Mouse (Mus musculus) spleen, postnatal 4 days (tissue): Measurements from ENCODE around the gene Tigar.

Experiments used
- DNase-seq, 2 experiments: peaks; one replicate each; pipeline ENCODE4 v3.0.0; 2022; ENCODE audit warnings: low spot score in 2 of 2

The Tigar gene

DNA sequence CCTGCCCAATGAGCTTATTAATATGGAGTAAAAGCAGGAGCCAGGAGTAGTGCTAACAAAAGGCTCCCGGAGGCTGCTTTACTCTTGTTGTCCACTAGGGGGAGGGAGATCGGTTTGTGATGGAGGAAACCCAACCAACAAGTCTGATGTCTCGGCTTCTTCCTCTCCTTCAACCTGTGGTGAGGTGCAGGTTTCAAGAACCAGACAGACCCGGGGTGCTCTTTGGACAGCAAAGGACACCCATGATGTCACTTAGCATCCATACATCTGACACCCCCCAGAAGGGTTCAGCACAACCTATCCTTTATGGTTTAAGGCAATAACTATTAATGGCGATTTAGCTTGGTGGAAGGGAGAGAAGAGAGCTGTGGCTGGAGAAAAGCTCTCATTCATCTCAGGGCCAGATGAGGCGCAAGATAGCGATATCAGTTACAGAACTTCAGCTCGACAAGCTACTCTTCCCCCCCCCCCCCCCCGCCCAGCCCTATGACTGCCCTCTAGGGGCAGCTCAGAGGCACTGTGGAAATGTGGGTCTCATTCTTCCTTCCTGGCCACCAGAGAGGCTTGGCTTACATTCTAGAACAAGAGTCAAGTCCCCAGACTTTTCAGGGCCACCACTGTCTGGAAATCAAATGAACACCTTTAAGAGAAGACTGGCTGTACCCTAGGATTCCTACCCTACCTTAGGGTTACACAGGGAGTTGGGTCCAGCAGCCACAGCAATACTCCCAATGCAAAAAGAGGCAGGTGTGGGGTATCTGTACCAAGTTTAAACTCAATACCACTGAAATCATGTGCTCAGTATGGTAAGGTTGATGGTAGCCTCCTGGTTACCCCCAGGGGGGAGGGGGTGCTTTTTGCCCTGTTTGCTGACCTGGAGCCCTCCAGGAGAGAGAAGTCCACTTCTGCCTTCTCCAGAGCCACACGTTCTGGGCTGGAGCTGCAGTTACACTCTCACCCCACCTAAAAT lies 33.1 kb upstream of the Tigar start:
- peak; percentile 54 to 80 for DNase-seq

DNA sequence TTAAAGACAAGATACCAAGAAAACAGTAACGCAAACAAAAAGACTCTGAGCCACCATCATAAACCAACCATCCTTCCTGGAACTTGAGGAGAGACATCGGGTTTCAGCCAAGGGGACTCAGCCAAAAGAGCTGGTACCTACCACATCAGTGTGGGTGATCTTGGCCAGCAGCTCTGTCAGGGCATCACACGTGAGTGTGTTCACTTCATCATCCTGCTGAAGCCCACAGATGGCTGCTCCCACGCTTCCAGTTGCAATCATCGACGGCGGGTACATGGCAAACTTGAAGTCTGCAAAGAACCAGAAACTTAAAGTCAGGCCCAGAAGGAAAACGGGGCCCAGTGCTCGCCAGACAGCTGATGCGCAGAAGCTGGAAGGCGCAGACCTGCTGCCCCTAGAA lies 29.6 kb upstream of the Tigar start:
- DNase-seq = no peak

DNA sequence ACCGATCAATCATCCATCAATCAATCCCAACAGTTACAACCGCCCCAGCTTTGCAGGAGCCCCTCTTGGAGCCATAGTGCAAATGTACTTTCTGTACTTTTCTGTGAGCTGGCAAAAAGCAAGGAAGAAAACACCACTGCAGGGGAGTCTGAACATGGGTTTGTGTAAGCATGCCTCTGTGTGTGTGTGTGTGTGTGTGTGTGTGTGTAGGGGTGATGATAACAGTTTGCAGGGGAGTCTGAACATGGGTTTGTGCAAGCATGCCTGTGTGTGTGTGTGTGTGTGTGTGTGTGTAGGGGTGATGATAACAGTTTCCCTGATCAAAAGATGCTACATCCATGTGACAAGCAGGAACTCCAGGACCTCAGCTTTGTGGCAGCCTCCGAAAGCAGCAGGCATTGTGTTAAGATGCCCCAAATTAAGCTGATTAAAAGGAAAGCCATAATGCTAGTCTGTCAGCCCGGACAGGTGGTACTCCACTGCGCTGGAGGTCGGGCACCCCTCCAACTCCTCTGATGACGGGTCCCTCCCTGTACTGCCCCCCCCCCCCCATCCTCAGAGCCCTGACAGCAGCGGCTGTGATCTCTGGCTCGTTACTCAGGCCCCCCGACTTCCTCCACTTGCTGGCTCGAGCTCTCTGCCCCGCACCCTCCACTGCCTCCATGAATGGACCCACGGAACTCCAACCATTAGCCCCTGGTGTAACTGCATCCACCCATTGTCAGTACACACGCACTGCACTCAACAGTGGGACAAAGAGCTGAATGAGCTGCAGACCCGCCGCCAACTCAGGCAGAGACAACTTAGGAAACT lies 24.3 kb upstream of the Tigar start:
- no peak for DNase-seq

DNA sequence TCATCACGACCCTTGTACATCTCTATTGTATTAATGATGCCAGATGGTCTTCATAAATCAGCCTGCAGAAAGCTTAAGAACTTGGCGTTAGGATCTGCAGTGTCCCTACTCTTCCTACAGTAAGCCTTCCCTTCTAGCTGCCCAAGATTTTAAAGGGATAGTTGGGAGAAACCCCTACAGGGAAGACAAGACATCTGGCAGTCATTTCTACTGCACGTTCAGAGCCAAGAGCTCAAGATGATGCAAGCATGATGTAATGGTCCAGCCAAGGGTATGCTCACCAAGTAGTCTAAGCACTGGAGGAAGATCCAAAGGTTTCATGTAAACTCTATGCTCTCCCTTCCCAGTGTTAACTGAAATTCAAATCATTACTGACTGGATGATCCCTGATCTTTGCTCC lies 23.4 kb upstream of the Tigar start:
- no peak for DNase-seq

DNA sequence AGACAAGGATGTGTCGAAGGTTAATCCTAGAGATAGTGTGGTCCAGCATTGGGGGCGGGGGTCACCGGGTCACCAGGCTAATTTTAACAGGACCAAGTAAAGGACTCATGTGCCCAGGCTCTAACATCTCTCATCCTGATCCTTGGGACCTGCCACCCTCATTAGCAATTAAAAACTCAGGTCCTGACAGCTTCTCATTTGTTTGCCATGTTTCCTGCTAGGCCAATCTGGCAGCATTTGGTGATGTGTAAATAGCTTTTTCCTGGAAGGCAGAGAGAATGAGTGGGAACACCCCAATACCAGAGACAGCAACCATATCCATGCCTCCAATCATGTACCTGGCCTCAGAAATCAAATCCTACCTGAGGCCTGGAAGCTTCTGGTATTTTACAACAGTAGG lies 22.6 kb upstream of the Tigar start:
- no peak for DNase-seq

DNA sequence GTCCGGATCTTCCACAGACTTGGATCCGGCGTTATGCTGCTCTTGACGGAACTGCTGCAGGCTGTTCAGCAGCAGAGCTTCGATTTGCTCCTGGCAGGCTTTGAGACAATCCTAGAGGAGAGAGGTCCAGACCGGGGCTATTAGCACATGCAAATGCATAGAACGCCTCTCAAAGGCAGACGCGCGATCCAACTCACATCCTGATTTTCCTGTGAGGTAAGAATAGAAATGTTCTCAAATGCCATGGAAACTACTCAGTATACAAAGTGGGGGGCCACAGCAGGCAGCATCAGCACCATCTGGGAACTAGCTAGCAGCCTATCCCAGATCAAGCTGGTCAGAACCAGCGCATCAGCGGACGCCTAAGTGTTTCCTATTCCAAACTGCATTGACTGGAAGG lies 21.0 kb upstream of the Tigar start:
- DNase-seq = no peak

DNA sequence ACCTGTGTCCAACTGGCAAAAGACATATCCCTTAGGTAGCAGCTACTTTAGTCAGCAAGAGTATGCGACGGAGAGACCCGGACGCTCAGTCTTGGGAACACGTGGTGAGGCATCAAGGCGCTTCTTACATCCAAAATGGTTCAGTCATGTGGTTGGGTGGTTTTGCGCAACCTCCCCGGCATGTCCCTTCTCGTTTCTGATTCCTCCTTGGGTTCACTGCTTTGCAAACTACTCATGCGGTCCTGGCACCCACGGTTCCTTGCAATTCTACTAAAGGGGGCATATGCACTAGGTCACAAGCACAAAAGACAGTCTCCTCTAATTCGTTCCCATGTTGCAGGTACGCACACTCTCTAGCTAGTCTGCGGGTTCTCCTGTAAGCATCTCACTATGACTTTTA lies 20.3 kb upstream of the Tigar start:
- DNase-seq = no peak

DNA sequence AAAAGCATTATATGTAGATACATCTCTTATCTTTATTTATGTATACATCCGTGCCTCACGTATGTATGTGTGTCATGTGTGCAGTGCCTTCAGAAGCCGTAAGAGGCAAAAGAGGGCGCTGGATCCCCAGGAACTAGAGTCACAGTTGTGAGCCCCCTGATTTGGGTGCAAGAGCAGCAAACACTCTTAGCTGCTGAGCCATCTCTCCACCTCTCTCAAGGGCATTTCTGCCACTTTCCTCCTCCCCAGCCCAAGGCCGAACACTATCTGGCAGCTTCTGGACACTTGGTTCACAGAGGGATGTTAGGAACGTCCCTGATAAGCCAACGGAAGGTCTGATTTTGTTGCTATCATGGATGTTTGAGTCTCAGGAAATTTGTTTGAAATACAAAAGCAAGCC lies 14.1 kb upstream of the Tigar start:
- no peak for DNase-seq

DNA sequence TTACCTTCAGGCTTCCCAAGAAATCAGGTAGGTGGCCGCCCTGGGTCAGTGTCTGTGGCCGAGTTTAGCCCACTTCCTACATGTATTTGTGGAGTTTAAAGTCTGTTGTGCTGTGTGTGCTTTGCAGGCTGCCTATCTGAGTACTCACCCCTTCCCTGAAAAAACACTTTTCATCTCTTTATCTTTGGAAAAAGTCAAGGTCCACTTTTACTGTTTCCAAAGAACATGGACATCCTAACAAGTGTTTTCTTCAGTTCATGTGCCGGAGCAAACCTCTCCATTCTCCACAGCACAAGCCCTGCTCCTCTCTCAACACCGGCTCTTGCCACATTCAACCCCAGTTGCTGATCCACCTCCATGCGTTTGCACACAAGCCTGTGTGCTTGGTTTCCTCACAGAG lies 13.6 kb upstream of the Tigar start:
- no peak for DNase-seq

DNA sequence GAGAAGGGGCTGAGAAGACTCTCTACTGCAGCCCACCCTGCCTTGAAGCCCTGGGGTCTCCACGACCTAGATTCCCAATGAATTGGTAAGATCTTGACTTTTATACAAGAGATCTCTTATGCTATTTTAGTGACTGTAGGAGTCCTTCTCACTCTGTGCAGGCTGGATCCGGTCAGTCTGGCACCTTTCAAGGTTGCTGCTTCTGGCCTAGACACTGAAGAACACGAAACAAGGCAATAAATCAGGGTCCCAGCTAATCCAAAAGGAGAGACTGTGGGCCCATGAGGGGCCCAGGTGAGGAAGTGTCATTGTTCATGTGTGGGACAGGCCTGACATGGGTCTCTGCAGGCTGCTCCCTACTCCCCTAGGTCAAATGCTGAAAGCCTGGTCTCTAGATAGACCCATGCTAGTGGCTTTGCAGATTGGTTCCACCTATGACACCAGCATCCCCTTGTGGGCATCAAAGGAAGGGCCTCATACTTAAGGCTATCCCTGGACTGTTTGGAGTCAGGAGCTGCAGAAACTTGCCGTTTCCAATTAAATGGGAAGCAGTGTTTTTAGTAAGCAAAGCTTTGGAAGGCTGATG lies 13.0 kb upstream of the Tigar start:
- DNase-seq = no peak

DNA sequence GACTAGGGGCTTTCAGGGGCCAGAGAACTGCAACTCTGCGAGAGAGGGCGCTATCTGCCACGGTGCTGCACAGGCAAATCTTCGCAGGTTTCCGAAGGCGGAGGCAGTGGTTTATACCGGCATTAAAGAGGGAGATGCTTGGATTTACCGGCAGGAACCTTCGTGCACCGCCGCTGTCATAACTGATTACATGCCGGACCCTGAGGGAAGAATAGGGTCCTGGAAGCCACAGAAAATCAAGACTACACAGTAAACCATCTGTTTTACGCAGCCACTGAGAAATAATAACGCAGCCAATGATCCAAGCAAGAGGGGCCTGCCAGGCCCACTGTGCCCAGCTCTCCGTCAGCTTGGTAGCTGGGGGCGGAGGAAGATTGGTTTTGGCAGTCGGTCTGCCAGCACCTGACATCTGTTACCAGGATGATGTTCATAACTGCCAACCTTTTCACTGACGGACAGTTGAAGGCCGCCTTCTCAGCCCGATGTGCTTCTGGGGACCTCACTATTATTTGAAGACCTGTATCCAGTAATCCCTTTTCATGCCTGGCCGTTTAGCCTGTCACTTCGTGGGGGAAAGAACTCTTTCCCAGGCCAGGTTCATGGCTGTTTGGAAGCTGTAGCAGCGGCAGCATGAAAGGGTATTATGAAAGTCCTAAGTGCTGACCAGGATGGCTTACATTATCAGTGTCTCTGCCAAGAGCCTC lies 5.5 kb upstream of the Tigar start:
- no peak for DNase-seq

DNA sequence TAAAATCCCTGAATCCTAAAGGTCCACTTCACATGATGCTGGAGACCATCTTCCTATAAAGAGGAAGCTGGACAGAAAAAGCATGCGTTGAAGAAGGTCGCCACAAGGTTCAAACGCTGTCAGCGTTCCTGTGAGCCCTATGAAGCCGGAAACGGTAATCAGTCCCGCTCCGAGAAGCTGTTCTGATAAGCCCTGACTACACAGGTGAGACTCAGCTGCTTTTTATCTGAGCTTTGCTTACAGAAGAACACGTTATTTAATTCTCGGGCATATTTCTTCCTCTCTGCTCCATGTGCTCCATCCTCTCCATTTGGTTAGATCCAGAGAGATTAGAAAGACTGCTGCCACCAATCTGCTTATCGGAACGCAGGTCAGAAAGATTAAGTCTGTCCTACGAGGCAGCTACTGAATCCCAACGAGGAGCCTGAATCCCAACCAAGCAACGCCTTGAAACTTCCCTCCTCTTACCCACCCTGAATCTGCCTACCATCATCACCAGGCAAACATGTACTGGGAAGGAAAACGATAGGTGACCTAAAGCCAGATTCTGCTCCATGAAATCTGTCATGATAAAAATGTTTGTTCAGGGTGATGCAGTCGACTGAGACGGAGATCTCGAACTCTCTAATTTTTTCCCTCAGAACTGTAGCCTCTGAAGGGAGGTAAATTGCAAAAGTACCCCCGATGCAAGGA lies 843 bp downstream of the Tigar start:
- no peak for DNase-seq

DNA sequence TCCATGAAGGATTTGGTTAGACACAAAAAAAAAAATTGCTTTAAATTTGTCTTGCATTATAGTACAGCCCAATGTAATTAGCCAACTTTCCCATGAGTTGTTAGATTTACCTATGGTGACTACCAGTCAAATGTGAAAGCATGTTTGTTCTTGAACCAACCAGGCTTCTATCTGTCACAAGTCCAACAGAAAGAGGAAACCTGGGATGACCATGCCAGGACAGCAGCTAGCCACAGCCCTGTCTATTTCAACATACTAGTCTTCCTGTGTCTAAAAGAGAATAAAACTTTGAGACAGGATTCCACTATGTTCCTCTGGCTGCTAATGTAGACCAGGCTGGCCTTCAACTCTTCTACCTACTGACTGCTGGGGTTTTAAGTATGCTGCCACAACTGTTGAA lies 1.9 kb downstream of the Tigar start:
- DNase-seq = no peak

DNA sequence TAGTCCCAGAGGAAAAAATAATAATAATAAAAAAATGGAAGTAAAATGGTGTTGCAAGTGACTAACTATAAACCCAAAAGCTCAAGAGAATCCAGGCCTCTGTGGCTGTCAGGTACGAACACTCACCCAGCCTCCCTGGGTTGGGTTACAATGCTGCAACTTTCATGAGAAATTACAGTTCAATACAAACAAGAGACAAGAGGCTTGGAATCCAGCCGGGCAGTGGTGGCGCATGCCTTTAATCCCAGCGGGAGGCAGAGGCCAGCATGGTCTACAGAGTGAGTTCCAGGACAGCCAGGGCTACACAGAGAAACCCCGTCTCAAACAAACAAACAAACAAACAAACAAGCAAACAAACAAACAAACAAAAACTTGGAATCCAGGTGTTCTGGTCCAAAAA lies 2.6 kb downstream of the Tigar start:
- no peak for DNase-seq

DNA sequence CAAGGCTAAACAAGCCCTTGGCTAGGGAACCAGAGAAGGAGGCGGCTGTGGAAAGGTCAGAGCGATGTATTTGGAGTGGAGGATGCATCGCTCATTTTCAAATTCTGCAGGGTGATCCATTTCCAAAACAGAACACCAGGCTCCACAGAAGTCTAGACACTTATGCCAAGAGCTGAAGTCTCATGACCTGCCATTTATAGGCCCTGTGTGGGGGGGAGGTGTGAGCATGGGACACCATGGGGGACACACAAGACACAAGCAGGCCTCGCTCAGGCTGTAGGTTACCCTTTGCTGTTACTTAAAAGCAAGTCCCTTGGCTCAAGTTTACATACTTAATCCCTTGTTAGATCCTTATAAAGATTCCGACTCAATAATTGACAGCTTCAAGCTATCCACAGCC lies 3.2 kb downstream of the Tigar start:
- DNase-seq = no peak

DNA sequence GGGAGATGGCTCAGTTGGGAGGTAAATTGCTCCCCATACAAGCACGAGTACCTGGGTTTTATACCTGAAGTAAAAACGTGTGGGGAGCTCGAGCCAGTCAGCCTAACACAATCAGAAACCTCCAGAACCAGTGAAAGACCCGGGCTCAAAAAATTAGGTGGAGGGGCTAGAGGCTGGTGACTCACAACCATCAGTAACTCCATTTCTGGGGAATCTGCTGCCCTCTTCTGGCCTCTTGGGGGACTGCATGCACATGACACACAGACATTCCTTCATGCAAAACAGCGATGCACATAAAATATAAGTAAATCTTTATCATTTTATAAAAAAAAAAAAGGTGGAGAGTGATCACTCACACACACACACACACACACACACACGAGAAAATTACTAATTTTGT lies 4.2 kb downstream of the Tigar start:
- peak; percentile 26 to 79 for DNase-seq

DNA sequence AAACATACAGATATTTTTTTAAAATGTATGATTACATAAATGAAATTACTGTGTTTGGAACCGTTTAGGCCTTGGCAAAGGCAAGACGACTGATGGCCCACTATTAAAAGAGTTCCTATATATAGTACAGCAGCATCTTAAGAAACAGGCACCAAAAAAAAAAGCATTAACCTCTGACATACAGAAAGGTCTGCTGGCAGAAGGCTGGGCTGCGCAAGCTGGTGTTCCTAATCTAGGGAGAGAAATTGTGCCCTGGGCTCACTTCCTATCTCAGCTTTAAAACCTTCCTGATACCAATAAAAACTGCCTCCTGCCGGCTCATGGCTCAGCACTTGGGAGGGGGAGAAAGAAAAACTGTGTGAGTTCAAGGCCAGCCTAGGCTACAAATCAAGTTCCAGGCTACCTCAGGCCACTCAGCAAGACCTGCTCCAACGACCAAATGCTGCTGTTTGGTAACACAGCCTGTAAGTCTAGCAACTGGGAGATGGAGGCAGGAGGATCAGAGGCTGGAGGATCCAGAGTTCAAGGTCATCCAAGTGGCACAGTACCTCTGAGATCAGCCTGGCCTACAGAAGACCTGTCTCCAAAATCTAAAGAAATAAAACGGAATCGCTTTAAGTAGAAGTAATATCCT lies 4.8 kb downstream of the Tigar start:
- no peak for DNase-seq

DNA sequence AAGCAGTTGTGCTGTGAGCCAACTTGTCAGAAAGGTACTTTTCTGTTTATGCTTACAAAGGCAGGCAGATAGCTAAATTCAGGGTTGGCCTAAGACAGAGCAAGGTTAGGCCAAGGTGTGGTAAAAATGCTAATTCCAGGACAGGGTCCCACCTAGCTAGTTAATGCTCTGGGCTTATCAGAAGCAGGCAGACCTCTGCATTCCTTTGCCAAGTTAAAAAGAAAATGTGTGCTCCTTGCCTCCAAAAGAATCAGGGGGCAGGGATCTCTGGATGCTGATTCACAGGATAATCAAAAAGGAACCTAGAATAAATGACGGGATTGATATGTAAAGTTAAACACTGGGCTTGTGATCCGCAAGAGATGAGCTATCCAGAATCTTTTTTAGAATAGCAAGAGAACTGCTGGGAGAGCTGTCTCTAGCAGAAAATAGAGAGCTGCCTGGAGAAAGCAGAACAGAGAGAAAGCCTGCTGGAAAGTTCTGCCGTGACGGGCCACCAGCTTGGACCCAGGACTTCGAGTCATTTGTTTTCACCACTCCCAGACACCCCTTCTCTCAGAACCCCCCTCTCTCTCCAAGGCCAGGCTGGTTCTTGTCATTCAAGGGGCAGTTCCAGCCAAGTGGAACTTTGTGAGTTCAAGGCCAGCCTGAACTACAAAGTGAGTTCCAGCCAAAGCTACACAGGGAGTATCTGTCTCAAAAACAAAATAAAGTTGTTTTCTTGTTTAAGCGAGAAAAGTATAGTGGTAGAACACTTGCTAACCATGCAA lies 5.7 kb downstream of the Tigar start:
- DNase-seq = peak in 1 of 2 experiments; percentile 53

DNA sequence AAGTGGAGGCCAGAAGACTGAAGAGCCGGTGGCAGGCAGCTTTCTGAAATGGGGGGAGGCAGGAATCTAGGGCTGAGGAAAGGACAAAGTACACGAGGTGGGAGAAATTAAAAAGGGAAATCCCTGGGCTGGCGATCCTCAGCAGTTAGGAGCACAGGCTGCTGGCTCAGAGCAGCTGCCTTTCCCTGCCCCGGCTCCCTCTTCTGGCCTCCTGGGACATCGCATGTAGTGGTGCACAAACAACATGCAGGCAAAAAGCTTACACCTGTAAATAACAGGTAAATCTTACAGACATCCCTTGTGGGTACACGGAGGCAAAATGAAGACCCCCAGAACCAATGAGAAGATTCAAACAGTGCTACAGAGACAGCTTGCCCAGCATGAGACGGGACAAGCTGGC lies 14.8 kb downstream of the Tigar start:
- DNase-seq = no peak

DNA sequence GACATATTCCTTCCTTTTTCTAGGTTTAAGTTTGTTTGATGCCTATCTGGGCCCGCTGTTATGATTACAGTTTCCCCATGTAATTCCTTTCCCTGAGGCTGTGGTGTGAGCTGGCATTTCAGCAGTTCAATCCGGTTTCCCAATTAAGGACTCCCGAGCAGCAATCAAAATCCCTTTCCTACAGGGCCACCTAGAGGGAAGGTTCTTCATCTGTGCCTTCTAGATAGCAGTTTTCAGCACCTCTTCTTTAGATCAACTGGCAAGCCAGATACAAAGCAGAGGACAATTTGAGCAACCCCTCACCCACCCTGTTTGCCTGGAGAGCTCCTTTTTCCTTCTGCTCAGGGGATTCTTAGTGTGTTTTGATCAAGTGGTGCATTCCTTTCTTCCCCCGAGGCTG lies 22.6 kb downstream of the Tigar start:
- no peak for DNase-seq
